Mouse (Mus musculus) liver, postnatal 0 days (tissue): ENCODE measurements around the gene Map2k5. TPM values are rescaled to one million over a fixed set of nuclear protein-coding genes. Genes with fewer than 3 reads are reported as not detected.

Experiments
- ATAC-seq: fragments of 200-750 bp; cut with Nextera tagmentation; 2 replicates; pipeline ENCODE4 v1.8.0; 2017; ENCODE audit warnings: mild to moderate bottlenecking, moderate library complexity
- DNase-seq: peaks from one replicate; pipeline ENCODE4 v3.0.0-alpha.2; 2016
- H3K27ac ChIP-seq: fragments of 300-500 bp; sonication (generic); 2 replicates; pipeline ENCODE4 v1.5.1; 2014; ENCODE audit warnings: antibody characterized with exemption, moderate library complexity, mild to moderate bottlenecking, low read depth
- H3K27me3 ChIP-seq: fragments of 300-500 bp; sonication (generic); 2 replicates; pipeline ENCODE4 v1.6.1; 2014; ENCODE audit warnings: low read length, control low read depth, mixed read lengths; ENCODE audit not compliant: insufficient read depth
- H3K36me3 ChIP-seq: fragments of 300-500 bp; sonication (generic); replicated peaks from 2 replicates; pipeline ENCODE4 v1.6.1; 2014; ENCODE audit warnings: mild to moderate bottlenecking, control low read depth, low read length, moderate library complexity, mixed read lengths; ENCODE audit not compliant: insufficient read depth
- H3K4me1 ChIP-seq: fragments of 300-500 bp; sonication (generic); 2 replicates; pipeline ENCODE4 v1.6.1; 2014; ENCODE audit warnings: antibody characterized with exemption, mild to moderate bottlenecking, control low read depth; ENCODE audit not compliant: insufficient read depth
- H3K4me2 ChIP-seq: fragments of 300-500 bp; sonication (generic); 2 replicates; pipeline ENCODE4 v1.6.1; 2014; ENCODE audit warnings: low read depth, mild to moderate bottlenecking, low read length, moderate library complexity, mixed read lengths
- H3K4me3 ChIP-seq: fragments of 300-500 bp; sonication (generic); 2 replicates; pipeline ENCODE4 v1.5.1; 2014; ENCODE audit warnings: low read depth, low read length
- H3K9ac ChIP-seq: fragments of 300-500 bp; sonication (generic); replicated peaks from 2 replicates; pipeline ENCODE4 v1.6.1; 2014; ENCODE audit warnings: mild to moderate bottlenecking, moderate library complexity
- H3K9me3 ChIP-seq: fragments of 300-500 bp; sonication (generic); 2 replicates; pipeline ENCODE4 v1.6.1; 2016; ENCODE audit warnings: mild to moderate bottlenecking, control low read depth, low read length, mixed read lengths
- CTCF ChIP-seq: sonication (generic); IDR thresholded peaks from 2 replicates; pipeline ENCODE4 v1.5.1; 2016; ENCODE audit warnings: antibody characterized with exemption, low read depth
- EP300 ChIP-seq: IDR thresholded peaks from 2 replicates; pipeline ENCODE4 v1.6.1; 2016; ENCODE audit warnings: antibody characterized with exemption, low read depth, mild to moderate bottlenecking
- WGBS: fragments of 180-500 bp; shearing (Covaris S2); extraction: QIAGEN DNeasy Blood & Tissue Kit; methylation state at CpG from one replicate; pipeline ENCODE4 v1.1.7; 2014; ENCODE audit not compliant: insufficient replicate concordance; 5-methylcytosine and 5-hydroxymethylcytosine counted together
- polyA plus RNA-seq: library from polyadenylated mRNA; unstranded; fragments of >200 nt; fragmentation: Nextera tagmentation; extraction: Ambion mirVana; gene quantifications from 2 replicates; pipeline ENCODE4 v1.2.1, GENCODE M21; 2015

The Map2k5 gene
- polyA plus RNA-seq, 1 experiment from 2014 or later: 9.1 TPM

DNA sequence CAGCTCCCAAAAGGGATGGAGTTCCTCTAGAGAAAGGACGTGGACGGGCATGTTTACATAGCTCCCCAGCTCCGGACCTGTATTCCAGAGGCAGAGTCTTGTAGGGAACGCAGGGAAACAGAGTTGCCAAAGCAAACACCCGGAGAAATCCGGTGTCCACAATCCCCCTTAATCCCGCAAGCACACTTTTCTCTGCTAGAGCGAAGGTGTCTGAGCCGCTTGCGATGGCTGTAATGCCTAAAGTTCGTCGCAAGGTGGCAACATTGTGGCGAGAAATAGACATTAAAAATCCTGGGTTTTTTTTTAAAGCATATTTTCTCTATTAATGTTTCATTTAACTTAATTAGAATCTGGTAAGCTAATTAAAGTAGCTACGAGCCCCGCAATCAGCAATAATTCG lies 241.9 kb downstream of the Map2k5 start:
- H3K36me3 ChIP-seq: no peaks in the 10 kb centered on the region
- peak overlapping the region; percentile 50; the same call in 1 of the 2 replicates for H3K4me2 ChIP-seq
- peak; percentile 74 for TF ChIP-seq CTCF
- no peak for TF ChIP-seq EP300
- H3K9me3 ChIP-seq: no peaks in the 10 kb centered on the region
- under 1% methylated on average over 16 of the region's 16 CpGs for WGBS
- H3K9ac ChIP-seq: no peak overlapping the region; the same call in 1 of the 2 replicates
- peak overlapping the region; percentile 32 for H3K4me3 ChIP-seq
- H3K27ac ChIP-seq: no peak overlapping the region
- ATAC-seq (no peak), DNase-seq (no peak)
- H3K4me1 ChIP-seq: peaks cover 18% of the 10 kb centered on the region
- peaks cover 76% of the 10 kb centered on the region for H3K27me3 ChIP-seq

DNA sequence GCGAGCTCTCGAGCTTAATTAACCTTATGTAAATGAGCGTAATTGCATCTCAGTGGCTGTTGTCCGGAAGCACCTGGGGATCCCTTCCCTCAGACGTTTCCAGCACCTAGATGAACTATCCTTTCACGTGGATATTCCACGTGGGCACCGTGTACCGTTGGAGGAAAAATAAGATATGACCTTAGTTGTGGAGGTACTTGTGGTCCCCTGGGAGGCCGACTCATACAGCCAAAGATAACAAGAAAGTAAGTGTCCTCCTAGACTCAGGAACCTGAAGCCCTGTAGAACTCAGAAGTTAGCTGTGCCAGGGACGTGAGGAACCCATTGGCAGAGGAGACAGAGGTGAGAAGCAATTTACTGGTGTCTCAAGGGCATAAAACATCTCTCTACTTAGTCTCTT lies 242.3 kb downstream of the Map2k5 start:
- Histone ChIP-seq H3K4me1 (peaks cover 18% of the 10 kb centered on the region), H3K36me3 (no peaks in the 10 kb centered on the region), H3K27me3 (peaks cover 71% of the 10 kb centered on the region), H3K9me3 (no peaks in the 10 kb centered on the region), H3K4me2 (peak overlapping the region; percentile 50; the same call in 1 of the 2 replicates), H3K9ac (no peak overlapping the region), H3K4me3 (peak overlapping the region; percentile 32), H3K27ac (no peak overlapping the region)
- 2% methylated on average over 11 of the region's 11 CpGs for WGBS
- DNase-seq (no peak), ATAC-seq (no peak)
- TF ChIP-seq EP300 (no peak), CTCF (no peak)

DNA sequence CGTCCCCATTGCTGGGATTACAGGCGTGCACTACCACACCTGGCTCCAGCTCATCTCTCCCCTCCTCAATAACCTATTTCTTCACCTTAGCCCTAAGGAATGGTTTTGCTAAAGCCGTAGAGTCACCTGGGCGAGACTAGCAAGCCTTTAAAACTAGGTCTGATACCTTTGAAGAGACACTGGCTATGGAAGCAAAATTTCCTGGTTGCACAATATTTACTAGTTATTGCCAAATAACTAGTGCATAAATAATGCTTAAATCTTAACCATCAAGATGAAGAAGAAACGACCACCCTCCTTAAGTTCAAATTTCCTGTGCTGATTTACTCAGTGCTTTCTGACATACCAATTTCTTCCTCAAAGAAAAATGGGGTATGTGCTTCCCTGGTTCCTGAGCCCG lies 244.0 kb downstream of the Map2k5 start:
- Histone ChIP-seq H3K9me3 (no peaks in the 10 kb centered on the region), H3K4me2 (peak overlapping the region; percentile 75), H3K27me3 (peaks cover 54% of the 10 kb centered on the region), H3K36me3 (no peaks in the 10 kb centered on the region), H3K4me3 (peak overlapping the region; percentile 55), H3K9ac (peak overlapping the region; percentile 59), H3K4me1 (peaks cover 15% of the 10 kb centered on the region), H3K27ac (no peak overlapping the region)
- 9% methylated on average over 6 of the region's 6 CpGs for WGBS
- ATAC-seq (no peak), DNase-seq (no peak)
- TF ChIP-seq EP300 (no peak), CTCF (no peak)

DNA sequence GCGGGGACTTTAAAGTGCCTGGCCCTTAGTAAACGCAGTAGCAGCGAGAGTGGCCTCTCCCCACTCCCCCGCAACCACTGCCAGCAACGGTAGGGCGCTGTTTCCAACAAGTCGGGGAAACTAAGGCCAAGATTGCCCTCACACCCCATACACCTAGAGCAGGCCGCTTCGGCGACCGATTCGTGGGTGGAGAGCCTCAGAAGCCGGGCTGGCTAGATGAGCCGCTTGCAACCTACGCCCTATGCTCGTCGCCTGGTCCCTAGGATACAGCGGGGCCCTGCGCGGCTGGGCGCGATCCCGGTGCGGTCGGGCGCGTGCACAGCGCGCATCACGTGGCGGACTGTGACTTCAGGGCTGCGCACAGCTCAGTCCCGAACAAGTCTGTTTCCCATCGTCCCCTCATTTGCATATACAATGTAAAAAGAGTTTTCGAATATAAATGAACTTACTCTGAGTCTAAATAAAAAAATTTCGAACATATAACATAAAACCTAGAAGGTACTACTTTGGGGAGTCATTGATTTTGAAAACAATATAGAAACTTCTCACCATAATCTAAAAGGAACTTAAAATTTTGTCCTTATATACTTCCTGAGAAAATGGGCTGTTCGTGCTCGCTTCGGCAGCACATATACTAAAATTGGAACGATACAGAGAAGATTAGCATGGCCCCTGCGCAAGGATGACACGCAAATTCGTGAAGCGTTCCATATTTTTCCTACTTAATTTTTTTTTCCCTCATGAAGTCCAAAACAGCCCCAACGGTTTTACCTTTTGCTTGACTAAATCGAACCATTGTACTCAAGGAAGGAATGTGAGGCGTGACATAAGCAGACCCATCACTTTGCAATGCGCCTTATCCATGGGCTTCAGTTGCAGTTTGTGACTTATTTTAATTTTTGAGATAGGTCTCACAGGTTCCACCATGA lies 244.8 kb downstream of the Map2k5 start:
- Histone ChIP-seq H3K27me3 (peaks cover 47% of the 10 kb centered on the region), H3K4me3 (peak overlapping the region; percentile 55), H3K9me3 (no peaks in the 10 kb centered on the region), H3K4me2 (peak overlapping the region; percentile 80), H3K27ac (peak overlapping the region; percentile 77), H3K36me3 (no peaks in the 10 kb centered on the region), H3K9ac (peak overlapping the region; percentile 66), H3K4me1 (peaks cover 12% of the 10 kb centered on the region)
- DNase-seq: peak; percentile 92
- peak; percentile 99 for ATAC-seq
- WGBS: 1% methylated on average over 48 of the region's 48 CpGs
- no peak for TF ChIP-seq CTCF
- peak; percentile 26; the same call in 1 of the 2 replicates for TF ChIP-seq EP300

DNA sequence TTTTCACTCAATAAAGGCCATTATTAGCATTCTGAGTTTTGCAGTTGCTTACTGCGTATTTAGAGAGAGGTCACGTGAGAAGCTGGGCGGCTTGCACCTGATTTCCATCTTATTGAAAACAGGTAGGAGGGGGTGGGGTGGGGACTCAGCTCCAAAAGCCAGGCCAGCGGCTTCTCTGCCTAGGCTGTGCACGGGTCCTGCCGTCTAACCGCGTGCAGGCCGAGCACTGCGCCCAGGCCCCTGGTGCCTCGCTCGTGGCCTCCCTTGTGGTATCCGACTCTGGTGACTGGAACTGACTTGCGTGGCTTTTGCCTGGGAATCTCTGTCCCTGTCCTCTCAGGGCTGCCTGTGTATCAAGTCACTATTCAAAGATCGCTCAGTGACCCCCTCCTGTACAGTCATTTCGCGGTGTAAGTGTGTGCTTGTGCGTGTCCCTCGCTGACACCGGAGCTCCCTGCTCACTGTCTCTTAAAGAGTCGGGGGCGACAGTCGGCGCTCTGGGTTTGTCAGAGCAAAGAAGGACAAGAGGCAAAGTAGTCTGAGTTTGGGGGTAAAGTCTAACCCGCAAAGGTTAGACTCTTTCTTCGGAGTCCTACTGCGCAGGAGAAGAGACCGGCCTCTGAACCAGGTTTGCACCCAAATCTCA lies 245.6 kb downstream of the Map2k5 start:
- Histone ChIP-seq H3K36me3 (no peaks in the 10 kb centered on the region), H3K9ac (peak overlapping the region; percentile 66), H3K4me1 (peaks cover 12% of the 10 kb centered on the region), H3K4me3 (peak overlapping the region; percentile 55), H3K27ac (peak overlapping the region; percentile 77), H3K9me3 (no peaks in the 10 kb centered on the region), H3K27me3 (peaks cover 39% of the 10 kb centered on the region), H3K4me2 (peak overlapping the region; percentile 80)
- peak; percentile 25 for ATAC-seq
- TF ChIP-seq CTCF: no peak
- no peak for TF ChIP-seq EP300
- DNase-seq: no peak
- 2% methylated on average over 28 of the region's 28 CpGs for WGBS

DNA sequence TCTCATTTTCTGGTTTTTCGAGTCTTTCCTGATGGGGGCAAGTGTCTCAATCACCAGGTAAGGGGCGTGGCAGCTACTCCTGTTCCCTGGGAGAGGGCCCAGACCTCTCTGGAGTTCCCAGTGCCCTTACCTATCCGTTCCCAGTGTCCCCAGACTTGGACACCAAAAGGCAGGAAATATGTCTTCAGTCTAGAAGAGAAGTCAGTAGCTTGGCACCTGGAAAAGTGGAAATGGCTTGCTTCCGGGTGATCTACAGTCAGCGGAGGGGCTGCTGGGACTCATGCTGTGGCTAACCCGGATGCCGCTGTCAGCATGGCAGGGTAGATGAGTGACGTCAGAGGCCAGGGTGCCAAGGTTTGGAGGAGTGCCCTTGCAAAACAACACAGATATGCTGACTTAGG lies 248.1 kb downstream of the Map2k5 start:
- ATAC-seq: no peak
- Histone ChIP-seq H3K9ac (no peak overlapping the region), H3K4me3 (no peak overlapping the region), H3K27me3 (peaks cover 14% of the 10 kb centered on the region), H3K4me1 (peaks cover 12% of the 10 kb centered on the region), H3K4me2 (no peak overlapping the region), H3K27ac (no peak overlapping the region), H3K36me3 (no peaks in the 10 kb centered on the region), H3K9me3 (no peaks in the 10 kb centered on the region)
- DNase-seq: no peak
- no peak for TF ChIP-seq EP300
- TF ChIP-seq CTCF: no peak
- 72% methylated on average over 8 of the region's 8 CpGs for WGBS
